Mouse (Mus musculus) kidney, adult 18-20 months (tissue): Measurements from ENCODE around the gene Mad1l1.

Experiments used
- DNase-seq: peaks from one replicate; pipeline ENCODE4 v3.0.0; 2021

Gene Mad1l1

GRCm38 (mm10) chr5:140258035-140258434 lies 63.3 kb downstream of the Mad1l1 start:
- no peak for DNase-seq

- no peak for DNase-seq
Observed at GRCm38 (mm10) chr5:140257439-140257838, 63.9 kb downstream of the Mad1l1 start.

GRCm38 (mm10) chr5:140256685-140257084 lies 64.7 kb downstream of the Mad1l1 start:
- no peak for DNase-seq

GRCm38 (mm10) chr5:140255265-140255664 lies 66.1 kb downstream of the Mad1l1 start:
- DNase-seq: no peak

GRCm38 (mm10) chr5:140254656-140255055 lies 66.7 kb downstream of the Mad1l1 start:
- no peak for DNase-seq

GRCm38 (mm10) chr5:140251989-140252388 lies 69.4 kb downstream of the Mad1l1 start:
- no peak for DNase-seq

- DNase-seq: no peak
Observed at GRCm38 (mm10) chr5:140250370-140250769, 71.0 kb downstream of the Mad1l1 start.

- no peak for DNase-seq
Observed at GRCm38 (mm10) chr5:140249359-140250062, 71.8 kb downstream of the Mad1l1 start.

GRCm38 (mm10) chr5:140248101-140248500 lies 73.3 kb downstream of the Mad1l1 start:
- DNase-seq: no peak

- DNase-seq: no peak
Observed at GRCm38 (mm10) chr5:140240235-140240634, 81.1 kb downstream of the Mad1l1 start.

GRCm38 (mm10) chr5:140238880-140239279 lies 82.5 kb downstream of the Mad1l1 start:
- no peak for DNase-seq

GRCm38 (mm10) chr5:140230818-140231217 lies 90.5 kb downstream of the Mad1l1 start:
- no peak for DNase-seq

GRCm38 (mm10) chr5:140228306-140228705 lies 93.0 kb downstream of the Mad1l1 start:
- peak; percentile 9 for DNase-seq

GRCm38 (mm10) chr5:140226871-140227270 lies 94.5 kb downstream of the Mad1l1 start:
- DNase-seq: no peak

GRCm38 (mm10) chr5:140225881-140226280 lies 95.5 kb downstream of the Mad1l1 start:
- DNase-seq: peak; percentile 14

- no peak for DNase-seq
Observed at GRCm38 (mm10) chr5:140225103-140225502, 96.2 kb downstream of the Mad1l1 start.

- no peak for DNase-seq
Observed at GRCm38 (mm10) chr5:140223070-140224053, 98.0 kb downstream of the Mad1l1 start.

- DNase-seq: peak; percentile 50
Observed at GRCm38 (mm10) chr5:140221016-140221650, 100.2 kb downstream of the Mad1l1 start.

GRCm38 (mm10) chr5:140219252-140219651 lies 102.1 kb downstream of the Mad1l1 start:
- DNase-seq: no peak

- peak; percentile 9 for DNase-seq
Observed at GRCm38 (mm10) chr5:140217900-140218299, 103.5 kb downstream of the Mad1l1 start.

- DNase-seq: no peak
Observed at GRCm38 (mm10) chr5:140217083-140217482, 104.3 kb downstream of the Mad1l1 start.

GRCm38 (mm10) chr5:140215471-140216087 lies 105.8 kb downstream of the Mad1l1 start:
- DNase-seq: no peak

- DNase-seq: no peak
Observed at GRCm38 (mm10) chr5:140213001-140213400, 108.4 kb downstream of the Mad1l1 start.
